Mouse (Mus musculus) midbrain, postnatal 0 days (tissue): ENCODE data around the gene Aagab. TPM values are rescaled to one million over a fixed set of nuclear protein-coding genes. Genes with fewer than 3 reads are reported as not detected.

Source experiments
- ATAC-seq: fragments of 200-750 bp; cut with Nextera tagmentation; 2 replicates; pipeline ENCODE4 v1.8.0; 2017; ENCODE audit warnings: moderate number of reproducible peaks, mild to moderate bottlenecking, moderate TSS enrichment, moderate library complexity; ENCODE audit not compliant: low FRiP score
- DNase-seq: peaks from one replicate; pipeline ENCODE4 v3.0.0-alpha.2; 2015; ENCODE audit warnings: low spot score
- H3K27ac ChIP-seq: fragments of 300-500 bp; sonication (generic); 2 replicates; pipeline ENCODE4 v1.5.1; 2014; ENCODE audit warnings: low read depth, mild to moderate bottlenecking, low read length, mixed read lengths
- H3K27me3 ChIP-seq: fragments of 300-500 bp; sonication (generic); 2 replicates; pipeline ENCODE4 v1.6.1; 2014; ENCODE audit warnings: low read length, control low read depth, mixed read lengths; ENCODE audit not compliant: insufficient read depth
- H3K36me3 ChIP-seq: fragments of 300-500 bp; sonication (generic); 2 replicates; pipeline ENCODE4 v1.6.1; 2014; ENCODE audit warnings: low read length, control low read depth, mixed read lengths; ENCODE audit not compliant: insufficient read depth
- H3K4me1 ChIP-seq: fragments of 300-500 bp; sonication (generic); 2 replicates; pipeline ENCODE4 v1.6.1; 2014; ENCODE audit warnings: mild to moderate bottlenecking, control low read depth, antibody characterized with exemption, low read length, mixed read lengths; ENCODE audit not compliant: insufficient read depth
- H3K4me2 ChIP-seq: fragments of 300-500 bp; sonication (generic); 2 replicates; pipeline ENCODE4 v1.6.1; 2014; ENCODE audit warnings: low read depth, mild to moderate bottlenecking, low read length, mixed read lengths; ENCODE audit not compliant: poor library complexity, severe bottlenecking
- H3K4me3 ChIP-seq: fragments of 300-500 bp; sonication (generic); 2 replicates; pipeline ENCODE4 v1.5.1; 2014; ENCODE audit warnings: low read depth, mild to moderate bottlenecking, low read length, moderate library complexity
- H3K9ac ChIP-seq: fragments of 300-500 bp; sonication (generic); replicated peaks from 2 replicates; pipeline ENCODE4 v1.6.1; 2014; ENCODE audit warnings: mild to moderate bottlenecking, low read length, moderate library complexity, mixed read lengths; ENCODE audit not compliant: poor library complexity, severe bottlenecking
- H3K9me3 ChIP-seq: fragments of 300-500 bp; sonication (generic); 2 replicates; pipeline ENCODE4 v1.6.1; 2016; ENCODE audit warnings: low read length, control low read depth
- CTCF ChIP-seq: IDR thresholded peaks from 2 replicates; pipeline ENCODE4 v1.5.1; 2016; ENCODE audit warnings: antibody characterized with exemption, mild to moderate bottlenecking
- WGBS: fragments of 180-500 bp; shearing (Covaris S2); extraction: QIAGEN DNeasy Blood & Tissue Kit; methylation state at CpG from one replicate; pipeline ENCODE4 v1.1.7; 2014; 5-methylcytosine and 5-hydroxymethylcytosine counted together
- polyA plus RNA-seq: library from polyadenylated mRNA; unstranded; fragments of >200 nt; fragmentation: Nextera tagmentation; extraction: Ambion mirVana; gene quantifications from 2 replicates; pipeline ENCODE4 v1.2.1, GENCODE M21; 2015
- total RNA-seq: library from RNA; depleted of rRNA; stranded (reverse); fragments of >200 nt; gene quantifications from 2 replicates; pipeline ENCODE4 v1.2.3, GENCODE M21; 2014; rRNA removed

Aagab gene
- total RNA-seq (39.1 and 45.5 TPM in 2 replicates), polyA plus RNA-seq (58.9 and 59.7 TPM in 2 replicates)

GRCm38 (mm10) chr9:63602043-63602939 is at the start of gene Aagab, which contains the start of gene Iqch:
Aagab (plus strand) TSS chr9:63602660.
Iqch (minus strand) TSS chr9:63602493.
- 2% methylated on average over 47 of the region's 70 CpGs for WGBS
- TF ChIP-seq CTCF, result peak; percentile 44

GRCm38 (mm10) chr9:63553628-63554027 is 48.8 kb upstream of the Aagab start:
- Histone ChIP-seq H3K9ac (no peak overlapping the region), H3K4me1 (no peaks in the 10 kb centered on the region)
- no peak for DNase-seq

More at GRCm38 (mm10) chr9:63602043-63602939, at the start of gene Aagab, which contains the start of gene Iqch:
- H3K4me3 ChIP-seq, result peak within 1 kb of the TSS; percentile 86
- H3K9ac ChIP-seq, result peak within 1 kb of the TSS; percentile 86
- peaks cover 13% of the 10 kb centered on the region for H3K4me1 ChIP-seq
- no peaks in the 10 kb centered on the region for H3K27me3 ChIP-seq
- H3K36me3 ChIP-seq, result no peaks in the 10 kb centered on the region
- peak; percentile 97 for DNase-seq
- peak; percentile 98 for ATAC-seq
- peak within 1 kb of the TSS; percentile 69 for H3K4me2 ChIP-seq
- H3K9me3 ChIP-seq, result no peaks in the 10 kb centered on the region
- H3K27ac ChIP-seq, result peak within 1 kb of the TSS; percentile 72

GRCm38 (mm10) chr9:63555460-63555990 is 46.9 kb upstream of the Aagab start:
- no peaks in the 10 kb centered on the region; the same call in 1 of the 2 replicates for H3K27me3 ChIP-seq
- 75% methylated on average over 3 of the region's 3 CpGs for WGBS
- H3K9ac ChIP-seq, result no peak overlapping the region
- H3K27ac ChIP-seq, result no peak overlapping the region
- no peaks in the 10 kb centered on the region for H3K9me3 ChIP-seq
- no peak for DNase-seq
- ATAC-seq, result no peak
- no peak for TF ChIP-seq CTCF
- no peak overlapping the region for H3K4me3 ChIP-seq
- H3K4me2 ChIP-seq, result no peak overlapping the region
- no peaks in the 10 kb centered on the region for H3K36me3 ChIP-seq
- no peaks in the 10 kb centered on the region for H3K4me1 ChIP-seq

More at GRCm38 (mm10) chr9:63553628-63554027, 48.8 kb upstream of the Aagab start:
- Histone ChIP-seq H3K9me3 (no peaks in the 10 kb centered on the region), H3K27ac (no peak overlapping the region), H3K4me2 (no peak overlapping the region), H3K36me3 (no peaks in the 10 kb centered on the region), H3K4me3 (no peak overlapping the region), H3K27me3 (no peaks in the 10 kb centered on the region; the same call in 1 of the 2 replicates)
- no peak for ATAC-seq
- no peak for TF ChIP-seq CTCF
- 78% methylated on average over 3 of the region's 3 CpGs for WGBS

DNA sequence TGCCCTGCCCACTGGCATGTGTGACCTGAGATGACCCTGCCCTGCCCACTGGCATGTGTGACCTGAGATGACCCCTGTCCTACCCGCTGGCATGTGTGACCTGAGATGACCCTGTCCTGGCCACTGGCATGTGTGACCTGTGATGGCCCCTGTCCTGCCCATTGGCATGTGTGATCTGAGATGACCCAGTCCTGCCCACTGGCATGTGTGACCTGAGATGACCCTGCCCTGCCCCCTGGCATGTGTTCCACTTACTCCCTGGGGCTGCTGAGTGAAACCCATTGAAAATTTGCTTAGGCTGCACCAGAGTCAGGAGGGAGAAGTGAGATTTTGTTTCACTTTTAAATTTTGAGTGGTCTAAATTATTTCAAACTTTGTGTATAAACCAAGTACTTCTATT is 46.1 kb upstream of the Aagab start:
- H3K27ac ChIP-seq, result no peak overlapping the region
- DNase-seq (no peak), ATAC-seq (no peak)
- no peak for TF ChIP-seq CTCF
- H3K36me3 ChIP-seq, result no peaks in the 10 kb centered on the region
- no peak overlapping the region for H3K9ac ChIP-seq
- H3K4me2 ChIP-seq, result no peak overlapping the region
- H3K27me3 ChIP-seq, result no peaks in the 10 kb centered on the region; the same call in 1 of the 2 replicates
- no peaks in the 10 kb centered on the region for H3K4me1 ChIP-seq
- no peaks in the 10 kb centered on the region for H3K9me3 ChIP-seq
- no peak overlapping the region for H3K4me3 ChIP-seq
- 85% methylated on average over 1 of the region's 1 CpGs for whole genome bisulfite sequencing

DNA sequence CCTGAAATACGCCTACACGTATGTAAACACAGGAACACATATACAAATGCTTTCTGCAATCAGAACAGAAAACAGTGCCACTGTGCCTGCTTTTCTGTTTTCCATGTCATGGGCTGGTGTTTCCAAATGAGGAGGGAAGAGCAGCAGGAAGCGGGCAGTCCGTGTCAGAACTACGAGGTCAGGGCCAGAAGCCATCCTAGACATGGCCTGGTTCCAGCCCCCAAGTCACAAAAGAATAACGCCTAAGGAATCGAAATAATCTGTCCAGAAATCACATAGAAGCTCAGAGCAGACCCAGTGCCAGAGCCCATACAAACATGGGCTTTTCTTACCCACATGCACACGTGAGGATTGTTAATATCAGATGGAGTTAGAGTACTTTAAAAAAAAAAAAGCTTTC is 45.5 kb upstream of the Aagab start:
- Histone ChIP-seq H3K4me1 (no peaks in the 10 kb centered on the region), H3K4me2 (no peak overlapping the region), H3K9ac (no peak overlapping the region), H3K27ac (no peak overlapping the region), H3K36me3 (no peaks in the 10 kb centered on the region), H3K27me3 (no peaks in the 10 kb centered on the region; the same call in 1 of the 2 replicates), H3K9me3 (no peaks in the 10 kb centered on the region), H3K4me3 (no peak overlapping the region)
- WGBS, result 76% methylated on average over 8 of the region's 8 CpGs
- no peak for TF ChIP-seq CTCF
- DNase-seq (no peak), ATAC-seq (no peak)

DNA sequence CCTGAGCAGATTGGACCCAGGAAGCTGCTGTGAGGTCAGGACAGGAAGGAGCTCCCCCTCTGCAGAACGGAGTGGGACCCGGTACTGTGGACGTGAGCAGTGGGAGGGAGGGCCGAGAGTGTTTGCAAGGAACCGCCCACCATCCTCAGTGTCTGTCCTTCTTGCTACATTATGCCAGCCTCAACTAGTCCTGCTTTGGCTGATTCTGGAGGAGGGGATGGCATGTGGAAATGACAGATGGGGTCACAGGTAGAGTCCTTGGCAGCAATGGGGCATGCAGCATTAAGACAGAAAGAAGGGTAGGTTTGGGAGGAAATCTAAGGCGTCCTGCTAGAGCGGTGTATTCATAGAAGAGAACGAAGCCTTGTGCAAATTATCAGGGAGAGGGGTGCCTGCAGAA is 40.5 kb upstream of the Aagab start:
- ATAC-seq (no peak), DNase-seq (no peak)
- 59% methylated on average over 8 of the region's 8 CpGs for WGBS
- Histone ChIP-seq H3K9me3 (no peaks in the 10 kb centered on the region), H3K9ac (no peak overlapping the region), H3K4me3 (no peak overlapping the region), H3K4me1 (no peaks in the 10 kb centered on the region), H3K4me2 (no peak overlapping the region), H3K27me3 (no peaks in the 10 kb centered on the region; the same call in 1 of the 2 replicates), H3K27ac (no peak overlapping the region), H3K36me3 (no peaks in the 10 kb centered on the region)
- no peak for TF ChIP-seq CTCF
